ENCODE assay signal across 20 mouse cellular contexts in genomic region chr10:51657324-51657723, GRCm38 (mm10). TPM values are rescaled to one million over a fixed set of nuclear protein-coding genes. Genes with fewer than 3 reads are reported as not detected.
A peak's percentile ranks its signal among the peaks of the same experiment; 100 is the strongest.
DNase-seq lines count a peak whose midpoint lies in the region; ATAC-seq and TF ChIP-seq lines count a peak whose summit lies in the region.
"Had no signal": no experiment of that assay in that cellular context is flagged by ENCODE, and none has a peak within 500 bp of the region (broad histone marks: within the 10 kb centered on the region; RNA-seq: fewer than 3 reads in every experiment).

No protein-coding gene starts in this region.

- no peaks in the 10 kb centered on the region for H3K36me3 ChIP-seq in kidney, postnatal 0 days (ENCODE audit: insufficient read depth, low read length)
- no peaks in the 10 kb centered on the region for H3K36me3 ChIP-seq in midbrain, postnatal 0 days (ENCODE audit: insufficient read depth, low read length)
- H3K36me3 ChIP-seq in midbrain, embryonic 11.5 days (ENCODE audit: control insufficient read depth, insufficient read depth, low read length) = no peaks in the 10 kb centered on the region
- H3K36me3 ChIP-seq: embryonic facial prominence, embryonic 13.5 days; hindbrain, embryonic 15.5 days; limb, embryonic 13.5 days; liver, embryonic 15.5 days; midbrain, embryonic 12.5 days had no signal

- no peaks in the 10 kb centered on the region for H3K4me1 ChIP-seq in kidney, postnatal 0 days (replicated peaks; ENCODE audit: insufficient read depth, low read length)
- H3K4me1 ChIP-seq in midbrain, postnatal 0 days (ENCODE audit: insufficient read depth, low read length) = no peaks in the 10 kb centered on the region
- H3K4me1 ChIP-seq in midbrain, embryonic 11.5 days (ENCODE audit: control insufficient read depth, insufficient read depth, low read length) = no peaks in the 10 kb centered on the region
- H3K4me1 ChIP-seq: embryonic facial prominence, embryonic 13.5 days; hindbrain, embryonic 15.5 days; limb, embryonic 13.5 days; liver, embryonic 15.5 days; midbrain, embryonic 12.5 days had no signal

- DNase-seq in kidney, postnatal 0 days (ENCODE audit: low spot score) = peak; percentile 19
- no peak for DNase-seq in kidney, postnatal 14 days
- DNase-seq in midbrain, postnatal 0 days (ENCODE audit: low spot score) = no peak
- no peak for DNase-seq in midbrain, embryonic 11.5 days (ENCODE audit: low spot score, missing footprints)
- DNase-seq in brain, embryonic 14.5 days (ENCODE audit: low read depth) = peak; percentile 13
- no peak for DNase-seq in spleen, postnatal 10 days (ENCODE audit: low spot score in 2 of 2)
- DNase-seq: adrenal gland, postnatal 25 days; cerebellum, adult 2 months; gastrocnemius, postnatal 36 days; kidney, adult 2 months had no signal

- no peak overlapping the region for H3K4me3 ChIP-seq in kidney, postnatal 0 days (replicated peaks; ENCODE audit: low read depth, low read length)
- H3K4me3 ChIP-seq in midbrain, postnatal 0 days (ENCODE audit: low read depth, low read length) = no peak overlapping the region
- no peak overlapping the region for H3K4me3 ChIP-seq in midbrain, embryonic 11.5 days (ENCODE audit: low read depth, low read length)
- H3K4me3 ChIP-seq: embryonic facial prominence, embryonic 13.5 days; hindbrain, embryonic 15.5 days; limb, embryonic 13.5 days; liver, embryonic 15.5 days; midbrain, embryonic 12.5 days had no signal

- H3K27me3 ChIP-seq in kidney, postnatal 0 days (ENCODE audit: insufficient read depth, low read length) = no peaks in the 10 kb centered on the region
- H3K27me3 ChIP-seq in midbrain, postnatal 0 days (ENCODE audit: insufficient read depth, low read length) = no peaks in the 10 kb centered on the region
- H3K27me3 ChIP-seq in midbrain, embryonic 11.5 days (ENCODE audit: control insufficient read depth, insufficient read depth, low read length) = no peaks in the 10 kb centered on the region
- H3K27me3 ChIP-seq: embryonic facial prominence, embryonic 13.5 days; hindbrain, embryonic 15.5 days; limb, embryonic 13.5 days; liver, embryonic 15.5 days; midbrain, embryonic 12.5 days had no signal

- WGBS in kidney, postnatal 0 days = 66% methylated on average over 1 of the region's 1 CpGs
- 77% methylated on average over 1 of the region's 1 CpGs for WGBS in midbrain, postnatal 0 days
- WGBS in midbrain, embryonic 11.5 days = 75% methylated on average over 1 of the region's 1 CpGs

- H3K4me2 ChIP-seq in kidney, postnatal 0 days (ENCODE audit: low read length) = no peak overlapping the region
- no peak overlapping the region for H3K4me2 ChIP-seq in midbrain, postnatal 0 days (ENCODE audit: low read depth, low read length, poor library complexity, severe bottlenecking)
- H3K4me2 ChIP-seq in midbrain, embryonic 11.5 days = no peak overlapping the region
- H3K4me2 ChIP-seq: embryonic facial prominence, embryonic 13.5 days; heart, embryonic 11.5 days; hindbrain, embryonic 15.5 days; limb, embryonic 13.5 days; liver, embryonic 15.5 days; midbrain, embryonic 12.5 days had no signal

- H3K9ac ChIP-seq in kidney, postnatal 0 days (ENCODE audit: low read depth, low read length) = no peak overlapping the region
- H3K9ac ChIP-seq in midbrain, postnatal 0 days (replicated peaks; ENCODE audit: low read length, poor library complexity, severe bottlenecking) = no peak overlapping the region
- H3K9ac ChIP-seq in midbrain, embryonic 11.5 days (ENCODE audit: low read length) = no peak overlapping the region
- H3K9ac ChIP-seq: embryonic facial prominence, embryonic 13.5 days; hindbrain, embryonic 15.5 days; limb, embryonic 13.5 days; liver, embryonic 15.5 days; midbrain, embryonic 12.5 days had no signal

- TF ChIP-seq POLR2A in brain, embryonic 14.5 days (IDR thresholded peaks at IDR 0.05; ENCODE audit: borderline replicate concordance, extremely low read depth, insufficient read depth, insufficient read length, poor library complexity, severe bottlenecking) = no peak

- ATAC-seq in kidney, postnatal 0 days (replicated peaks; ENCODE audit: low FRiP score, low read depth) = no peak
- ATAC-seq in midbrain, postnatal 0 days (ENCODE audit: low FRiP score) = no peak
- ATAC-seq in midbrain, embryonic 11.5 days (ENCODE audit: low FRiP score) = no peak
- no peak for ATAC-seq in activated CD4-positive, CD25-positive, alpha-beta regulatory T cell, adult 4 months

- peak; percentile 57 for TF ChIP-seq CTCF in kidney, postnatal 0 days (IDR thresholded peaks at IDR 0.05; ENCODE audit: low read depth)
- TF ChIP-seq CTCF in midbrain, postnatal 0 days (IDR thresholded peaks at IDR 0.05) = peak; percentile 50
- no peak for TF ChIP-seq CTCF in brain, embryonic 14.5 days (IDR thresholded peaks at IDR 0.05; ENCODE audit: borderline replicate concordance, extremely low read depth, insufficient read depth, insufficient read length)

- H3K27ac ChIP-seq in kidney, postnatal 0 days = no peak overlapping the region
- no peak overlapping the region for H3K27ac ChIP-seq in midbrain, postnatal 0 days (ENCODE audit: low read depth, low read length)
- no peak overlapping the region for H3K27ac ChIP-seq in midbrain, embryonic 11.5 days (ENCODE audit: low read depth, low read length)
- H3K27ac ChIP-seq: embryonic facial prominence, embryonic 13.5 days; hindbrain, embryonic 15.5 days; limb, embryonic 13.5 days; liver, embryonic 15.5 days; macrophage; midbrain, embryonic 12.5 days had no signal

- H3K9me3 ChIP-seq in kidney, postnatal 0 days (replicated peaks; ENCODE audit: low read length) = no peaks in the 10 kb centered on the region
- H3K9me3 ChIP-seq in midbrain, postnatal 0 days (ENCODE audit: low read length) = no peaks in the 10 kb centered on the region
- no peaks in the 10 kb centered on the region for H3K9me3 ChIP-seq in midbrain, embryonic 11.5 days (ENCODE audit: control insufficient read depth, low read length)
- H3K9me3 ChIP-seq: embryonic facial prominence, embryonic 13.5 days; hindbrain, embryonic 15.5 days; limb, embryonic 13.5 days; liver, embryonic 15.5 days; midbrain, embryonic 12.5 days had no signal

RNA-seq across cellular contexts. Expression of gene Rfx6, which starts 20.2 kb away (rescaled TPM):
- not detected in 2 replicates for polyA plus RNA-seq in kidney, postnatal 0 days (2015; fragmentation: Nextera tagmentation; extraction: Ambion mirVana)
- not detected in 2 replicates for total RNA-seq in midbrain, postnatal 0 days (2014; rRNA removed)
- polyA plus RNA-seq in midbrain, postnatal 0 days (2015; fragmentation: Nextera tagmentation; extraction: Ambion mirVana) = not detected in 2 replicates
- not detected in 2 replicates for polyA plus RNA-seq in midbrain, embryonic 11.5 days (2014; fragmentation: Nextera tagmentation; extraction: Ambion mirVana)
- polyA plus RNA-seq in brain, embryonic 14.5 days (2012; rRNA removed) = not detected in 2 replicates
- polyA plus RNA-seq in activated CD4-positive, CD25-positive, alpha-beta regulatory T cell, adult 4 months (2017; shearing (Covaris generic)) = not detected
- total RNA-seq: adrenal gland, postnatal 25 days; gastrocnemius, postnatal 36 days; heart, postnatal 25 days; neutrophil, adult 5-6 weeks had no signal
- polyA plus RNA-seq: cerebellum, adult 2 months; embryonic facial prominence, embryonic 13.5 days; hindbrain, embryonic 15.5 days; kidney, adult 2 months; limb, embryonic 13.5 days; liver, embryonic 15.5 days; macrophage; midbrain, embryonic 12.5 days had no signal

RNA-seq across cellular contexts. Expression of gene Gprc6a, which starts 26.1 kb away (rescaled TPM):
- 0.08 and 0.17 TPM in 2 replicates for polyA plus RNA-seq in kidney, postnatal 0 days (2015; fragmentation: Nextera tagmentation; extraction: Ambion mirVana)
- total RNA-seq in midbrain, postnatal 0 days (2014; rRNA removed) = not detected in 2 replicates
- polyA plus RNA-seq in midbrain, postnatal 0 days (2015; fragmentation: Nextera tagmentation; extraction: Ambion mirVana) = 0.12 TPM in 1 of 2 replicates, not detected in the other
- polyA plus RNA-seq in midbrain, embryonic 11.5 days (2014; fragmentation: Nextera tagmentation; extraction: Ambion mirVana) = 0.11 TPM in 1 of 2 replicates, not detected in the other
- polyA plus RNA-seq in brain, embryonic 14.5 days (2012; rRNA removed) = 0.03 TPM in 1 of 2 replicates, not detected in the other
- not detected for polyA plus RNA-seq in activated CD4-positive, CD25-positive, alpha-beta regulatory T cell, adult 4 months (2017; shearing (Covaris generic))
- total RNA-seq: adrenal gland, postnatal 25 days; gastrocnemius, postnatal 36 days; heart, postnatal 25 days; neutrophil, adult 5-6 weeks had no signal
- polyA plus RNA-seq: cerebellum, adult 2 months; embryonic facial prominence, embryonic 13.5 days; heart, embryonic 11.5 days; hindbrain, embryonic 15.5 days; kidney, adult 2 months; limb, embryonic 13.5 days; macrophage; midbrain, embryonic 12.5 days had no signal

Comparison
In these comparisons a context has a peak if more than half of its experiments do, and no peak if none do; other contexts are left out.
1. DNase-seq: peak in kidney, postnatal 0 days (single experiment) and brain, embryonic 14.5 days (single experiment); none in kidney, postnatal 14 days (single experiment), midbrain, postnatal 0 days (single experiment), midbrain, embryonic 11.5 days (single experiment) and spleen, postnatal 10 days (0 of 2).